Comparison of ENCODE assay signal across 9 mouse cellular contexts in genomic region chr17:68210313-68211254, GRCm38 (mm10).
DNase-seq lines count a peak whose midpoint lies in the region; ATAC-seq and TF ChIP-seq lines count a peak whose summit lies in the region.
"Had no signal": no experiment of that assay in that cellular context is flagged by ENCODE, and none has a peak within 500 bp of the region (broad histone marks: within the 10 kb centered on the region; RNA-seq: fewer than 3 reads in every experiment).

No protein-coding gene starts in this region.

- H3K9ac ChIP-seq in forebrain, embryonic 11.5 days (ENCODE audit: low read length), result no peak overlapping the region
- H3K9ac ChIP-seq in stomach, postnatal 0 days (ENCODE audit: low read length), result no peak overlapping the region

- H3K27ac ChIP-seq in forebrain, embryonic 11.5 days (ENCODE audit: low read depth, low read length), result no peak overlapping the region
- no peak overlapping the region for H3K27ac ChIP-seq in stomach, postnatal 0 days (replicated peaks)

- no peaks in the 10 kb centered on the region for H3K4me1 ChIP-seq in forebrain, embryonic 11.5 days (replicated peaks; ENCODE audit: control insufficient read depth, insufficient read depth, low read length)
- 0 out of 2 replicates have a peak, but pooled peaks cover 3% of the 10 kb centered on the region for H3K4me1 ChIP-seq in stomach, postnatal 0 days (replicated peaks; ENCODE audit: control insufficient read depth, insufficient read depth)

- ATAC-seq in forebrain, embryonic 11.5 days (replicated peaks; ENCODE audit: low FRiP score), result peak; percentile 81
- no peak for ATAC-seq in stomach, postnatal 0 days (ENCODE audit: low FRiP score, low TSS enrichment)
- ATAC-seq in CD4-positive, CD25-positive, alpha-beta regulatory T cell, adult 4 months, result no peak
- ATAC-seq: Patski had no signal

- intact Hi-C loops in heart, postnatal 14 days (cut with DNase I), result no loop called here

- H3K36me3 ChIP-seq in forebrain, embryonic 11.5 days (ENCODE audit: control insufficient read depth, insufficient read depth, low read length), result no peaks in the 10 kb centered on the region
- H3K36me3 ChIP-seq in stomach, postnatal 0 days (ENCODE audit: control insufficient read depth, insufficient read depth, low read length), result no peaks in the 10 kb centered on the region

- H3K27me3 ChIP-seq in forebrain, embryonic 11.5 days (ENCODE audit: control insufficient read depth, insufficient read depth, low read length), result no peaks in the 10 kb centered on the region
- H3K27me3 ChIP-seq in stomach, postnatal 0 days (ENCODE audit: control insufficient read depth, insufficient read depth, low read length), result no peaks in the 10 kb centered on the region

- WGBS in forebrain, embryonic 11.5 days, result 30% methylated on average over 14 of the region's 14 CpGs
- WGBS in stomach, postnatal 0 days, result 12% methylated on average over 14 of the region's 14 CpGs

- no peaks in the 10 kb centered on the region for H3K9me3 ChIP-seq in forebrain, embryonic 11.5 days (ENCODE audit: control insufficient read depth, low read length)
- H3K9me3 ChIP-seq in stomach, postnatal 0 days (ENCODE audit: control insufficient read depth, low read length), result no peaks in the 10 kb centered on the region

- peak overlapping the region; percentile 1; the same call in 1 of the 2 replicates for H3K4me2 ChIP-seq in forebrain, embryonic 11.5 days (ENCODE audit: low read depth, low read length, severe bottlenecking)
- H3K4me2 ChIP-seq in stomach, postnatal 0 days (replicated peaks; ENCODE audit: low read depth), result 0 out of 2 replicates have a peak overlapping the region, but pooled peaks have one; percentile 11

- TF ChIP-seq CTCF in stomach, postnatal 0 days (IDR thresholded peaks at IDR 0.05; ENCODE audit: low read depth), result no peak

- no peak overlapping the region for H3K4me3 ChIP-seq in forebrain, embryonic 11.5 days (ENCODE audit: low read depth, low read length)
- no peak overlapping the region for H3K4me3 ChIP-seq in stomach, postnatal 0 days (ENCODE audit: low read depth, low read length)

- peak; percentile 60 for DNase-seq in testis, postnatal 10 days (ENCODE audit: low spot score)
- DNase-seq in testis, postnatal 14 days (ENCODE audit: low spot score), result no peak
- DNase-seq in forebrain, embryonic 11.5 days (ENCODE audit: low spot score), result peak; percentile 67
- DNase-seq in heart, postnatal 14 days, result peak; percentile 16 to 52
- peak; percentile 81 for DNase-seq in kidney, postnatal 10 days
- peak; percentile 28 for DNase-seq in lung, postnatal 25 days (ENCODE audit: low spot score)
- peak; percentile 41 for DNase-seq in stomach, postnatal 0 days (ENCODE audit: low spot score)

- no peak for TF ChIP-seq EP300 in stomach, postnatal 0 days (optimal IDR thresholded peaks at IDR 0.05)
